Mouse (Mus musculus): ENCODE results near the gene Gm13278. TPM values are rescaled to one million over a fixed set of nuclear protein-coding genes. Genes with fewer than 3 reads are reported as not detected.

Gm13278 gene
- polyA plus RNA-seq, 1 experiment from 2014 or later, result not detected

Other genes with a start within 250 kb of the Gm13278 start
- not detected in 2 replicates for gene Ifna15, start 233.3 kb upstream of the Gm13278 start, polyA plus RNA-seq (2015; fragmentation: Nextera tagmentation; extraction: Ambion mirVana)
- gene Ifna14, start 219.8 kb upstream of the Gm13278 start, polyA plus RNA-seq (2015; fragmentation: Nextera tagmentation; extraction: Ambion mirVana), result not detected in 2 replicates
- not detected in 2 replicates for gene Ifna9, start 199.2 kb upstream of the Gm13278 start, polyA plus RNA-seq (2015; fragmentation: Nextera tagmentation; extraction: Ambion mirVana)
- not detected in 2 replicates for gene Ifna12, start 188.2 kb upstream of the Gm13278 start, polyA plus RNA-seq (2015; fragmentation: Nextera tagmentation; extraction: Ambion mirVana)
- not detected in 2 replicates for gene C87499, start 157.1 kb upstream of the Gm13278 start, polyA plus RNA-seq (2015; fragmentation: Nextera tagmentation; extraction: Ambion mirVana)
- gene Ifna13, start 147.1 kb upstream of the Gm13278 start, polyA plus RNA-seq (2015; fragmentation: Nextera tagmentation; extraction: Ambion mirVana), result not detected in 2 replicates
- gene Ifna16, start 114.6 kb upstream of the Gm13278 start, polyA plus RNA-seq (2015; fragmentation: Nextera tagmentation; extraction: Ambion mirVana), result not detected in 2 replicates
- gene Ifna2, start 107.6 kb upstream of the Gm13278 start, polyA plus RNA-seq (2015; fragmentation: Nextera tagmentation; extraction: Ambion mirVana), result not detected in 2 replicates
- not detected in 2 replicates for gene Ifnab, start 100.2 kb upstream of the Gm13278 start, polyA plus RNA-seq (2015; fragmentation: Nextera tagmentation; extraction: Ambion mirVana)
- gene Gm26566, start 69.7 kb upstream of the Gm13278 start, polyA plus RNA-seq (2015; fragmentation: Nextera tagmentation; extraction: Ambion mirVana), result 1.3 and 1.5 TPM in 2 replicates
- gene Klhl9, start 69.1 kb upstream of the Gm13278 start, polyA plus RNA-seq (2015; fragmentation: Nextera tagmentation; extraction: Ambion mirVana), result 90.3 and 104 TPM in 2 replicates
- not detected in 2 replicates for gene Gm13271, start 36.7 kb upstream of the Gm13278 start, polyA plus RNA-seq (2015; fragmentation: Nextera tagmentation; extraction: Ambion mirVana)
- gene Gm13283, start 31.4 kb upstream of the Gm13278 start, polyA plus RNA-seq (2015; fragmentation: Nextera tagmentation; extraction: Ambion mirVana), result not detected in 2 replicates
- gene Gm13290, start 17.7 kb upstream of the Gm13278 start, polyA plus RNA-seq (2015; fragmentation: Nextera tagmentation; extraction: Ambion mirVana), result not detected in 2 replicates
- not detected in 2 replicates for gene Gm13289, start 14.6 kb upstream of the Gm13278 start, polyA plus RNA-seq (2015; fragmentation: Nextera tagmentation; extraction: Ambion mirVana)
- gene Gm13272, start 11.7 kb upstream of the Gm13278 start, polyA plus RNA-seq (2015; fragmentation: Nextera tagmentation; extraction: Ambion mirVana), result not detected in 2 replicates
- gene Ifnz, start 9.4 kb upstream of the Gm13278 start, polyA plus RNA-seq (2015; fragmentation: Nextera tagmentation; extraction: Ambion mirVana), result not detected in 2 replicates
- not detected in 2 replicates for gene Gm13276, start 5.8 kb upstream of the Gm13278 start, polyA plus RNA-seq (2015; fragmentation: Nextera tagmentation; extraction: Ambion mirVana)
- not detected in 2 replicates for gene Gm13277, start 2.9 kb upstream of the Gm13278 start, polyA plus RNA-seq (2015; fragmentation: Nextera tagmentation; extraction: Ambion mirVana)
- gene Gm13275, start 2.9 kb downstream of the Gm13278 start, polyA plus RNA-seq (2015; fragmentation: Nextera tagmentation; extraction: Ambion mirVana), result not detected in 2 replicates
- not detected in 2 replicates for gene Gm13279, start 5.8 kb downstream of the Gm13278 start, polyA plus RNA-seq (2015; fragmentation: Nextera tagmentation; extraction: Ambion mirVana)
- gene Gm13285, start 8.1 kb downstream of the Gm13278 start, polyA plus RNA-seq (2015; fragmentation: Nextera tagmentation; extraction: Ambion mirVana), result 0.21 TPM in 1 of 2 replicates, not detected in the other
- not detected in 2 replicates for gene Gm13287, start 11.7 kb downstream of the Gm13278 start, polyA plus RNA-seq (2015; fragmentation: Nextera tagmentation; extraction: Ambion mirVana)
- gene Gm13288, start 14.0 kb downstream of the Gm13278 start, polyA plus RNA-seq (2015; fragmentation: Nextera tagmentation; extraction: Ambion mirVana), result not detected in 2 replicates
- gene Ifna7, start 24.7 kb downstream of the Gm13278 start, polyA plus RNA-seq (2015; fragmentation: Nextera tagmentation; extraction: Ambion mirVana), result not detected in 2 replicates
- not detected in 2 replicates for gene Ifna11, start 28.4 kb downstream of the Gm13278 start, polyA plus RNA-seq (2015; fragmentation: Nextera tagmentation; extraction: Ambion mirVana)
- not detected in 2 replicates for gene Ifna6, start 35.9 kb downstream of the Gm13278 start, polyA plus RNA-seq (2015; fragmentation: Nextera tagmentation; extraction: Ambion mirVana)
- gene Ifna5, start 44.0 kb downstream of the Gm13278 start, polyA plus RNA-seq (2015; fragmentation: Nextera tagmentation; extraction: Ambion mirVana), result not detected in 2 replicates
- not detected in 2 replicates for gene Ifna4, start 50.3 kb downstream of the Gm13278 start, polyA plus RNA-seq (2015; fragmentation: Nextera tagmentation; extraction: Ambion mirVana)
- gene Ifna1, start 58.5 kb downstream of the Gm13278 start, polyA plus RNA-seq (2015; fragmentation: Nextera tagmentation; extraction: Ambion mirVana), result not detected in 2 replicates
- gene Ifne, start 88.7 kb downstream of the Gm13278 start, polyA plus RNA-seq (2015; fragmentation: Nextera tagmentation; extraction: Ambion mirVana), result not detected in 2 replicates

Measured in hindbrain, embryonic 16.5 days (tissue).